Mouse (Mus musculus) testis, postnatal 10 days (tissue): ENCODE measurements around the gene Smad6.

Source experiments
- DNase-seq: peaks from one replicate; pipeline ENCODE4 v3.0.0; 2021; ENCODE audit warnings: low spot score

Gene Smad6

GRCm38 (mm10) chr9:63959933-63960828 lies 61.7 kb downstream of the Smad6 start:
- DNase-seq = no peak

GRCm38 (mm10) chr9:63959129-63959932 lies 62.5 kb downstream of the Smad6 start:
- DNase-seq = peak; percentile 82

DNA sequence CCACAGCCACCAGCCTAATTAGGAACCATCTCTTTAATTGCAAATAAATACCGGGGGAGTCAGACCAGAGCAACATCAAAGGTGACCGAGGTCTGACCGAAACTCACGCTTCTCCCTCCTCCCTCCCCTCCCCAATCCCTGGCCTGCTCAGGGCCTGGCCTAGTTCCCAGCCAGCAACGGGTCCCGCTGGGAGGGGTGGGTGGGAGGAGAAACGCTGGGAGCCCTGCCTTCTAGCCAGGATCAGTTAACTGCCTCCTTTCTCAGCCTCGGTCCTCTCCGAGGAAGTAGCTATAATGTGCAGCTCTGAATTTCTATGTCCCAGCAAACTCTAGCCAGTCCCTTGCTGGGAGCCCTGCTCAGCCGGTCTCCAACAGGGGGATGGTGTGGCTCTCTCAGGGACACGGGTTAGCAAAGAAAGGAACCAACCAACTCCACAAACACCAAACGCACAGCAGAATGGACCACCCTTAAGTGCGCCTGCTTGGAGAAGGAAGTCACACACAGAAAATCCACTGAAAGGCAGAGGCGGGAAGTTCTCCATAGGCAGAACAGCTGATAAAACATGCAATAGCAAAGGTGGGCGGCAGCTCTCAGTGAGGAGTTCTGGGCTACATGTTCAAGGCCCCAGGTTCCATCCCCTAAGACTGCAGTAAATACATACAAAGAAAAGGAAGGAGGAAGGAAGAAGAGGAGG lies 63.4 kb downstream of the Smad6 start:
- peak; percentile 75 for DNase-seq

- DNase-seq = peak; percentile 40
Measured at GRCm38 (mm10) chr9:63957647-63958185, 64.1 kb downstream of the Smad6 start.

DNA sequence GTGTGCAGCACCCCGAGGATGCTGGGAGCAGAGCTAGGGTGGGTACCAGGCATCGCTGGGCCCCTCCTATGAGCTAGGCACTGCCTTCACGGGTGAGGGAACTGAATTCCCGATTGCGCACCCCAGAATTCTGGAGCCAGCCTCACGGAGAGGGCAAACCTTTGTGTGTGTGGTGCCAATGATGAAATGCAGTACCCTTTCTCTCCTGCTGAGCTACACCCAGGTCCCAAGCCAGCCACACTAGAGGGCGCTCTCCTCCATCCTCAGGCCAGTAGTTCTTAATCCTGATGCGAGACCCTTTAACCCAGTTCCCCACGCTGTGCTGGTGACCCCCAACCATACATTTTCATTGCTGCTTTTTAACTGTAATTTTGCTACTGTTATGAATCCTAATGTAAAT lies 65.8 kb downstream of the Smad6 start:
- peak; percentile 89 for DNase-seq

GRCm38 (mm10) chr9:63953691-63954090 lies 68.2 kb downstream of the Smad6 start:
- peak; percentile 45 for DNase-seq

GRCm38 (mm10) chr9:63952591-63952990 lies 69.3 kb downstream of the Smad6 start:
- DNase-seq = no peak

DNA sequence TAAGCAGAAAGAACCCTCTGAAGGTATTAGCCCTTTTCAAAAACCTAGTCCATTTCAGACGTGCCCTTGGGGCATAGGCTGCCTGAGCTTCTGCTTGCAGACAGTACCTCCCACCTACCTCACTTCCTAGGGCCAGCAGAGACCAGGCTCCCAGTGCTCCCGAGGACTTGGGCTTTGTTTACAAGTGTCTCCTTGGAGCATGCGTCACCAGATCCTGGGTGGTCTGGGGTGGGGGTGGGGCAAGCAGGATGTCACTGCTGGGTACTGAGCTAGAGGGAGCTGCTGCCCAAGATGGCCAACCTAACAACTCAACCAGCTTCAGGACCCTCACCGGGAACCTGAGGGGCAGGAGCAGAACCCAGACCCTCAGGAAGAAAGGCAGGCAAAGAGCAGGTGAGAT lies 71.5 kb downstream of the Smad6 start:
- no peak for DNase-seq

GRCm38 (mm10) chr9:63949393-63949792 lies 72.5 kb downstream of the Smad6 start:
- no peak for DNase-seq

- no peak for DNase-seq
Measured at GRCm38 (mm10) chr9:63942608-63942982, 79.3 kb downstream of the Smad6 start.

DNA sequence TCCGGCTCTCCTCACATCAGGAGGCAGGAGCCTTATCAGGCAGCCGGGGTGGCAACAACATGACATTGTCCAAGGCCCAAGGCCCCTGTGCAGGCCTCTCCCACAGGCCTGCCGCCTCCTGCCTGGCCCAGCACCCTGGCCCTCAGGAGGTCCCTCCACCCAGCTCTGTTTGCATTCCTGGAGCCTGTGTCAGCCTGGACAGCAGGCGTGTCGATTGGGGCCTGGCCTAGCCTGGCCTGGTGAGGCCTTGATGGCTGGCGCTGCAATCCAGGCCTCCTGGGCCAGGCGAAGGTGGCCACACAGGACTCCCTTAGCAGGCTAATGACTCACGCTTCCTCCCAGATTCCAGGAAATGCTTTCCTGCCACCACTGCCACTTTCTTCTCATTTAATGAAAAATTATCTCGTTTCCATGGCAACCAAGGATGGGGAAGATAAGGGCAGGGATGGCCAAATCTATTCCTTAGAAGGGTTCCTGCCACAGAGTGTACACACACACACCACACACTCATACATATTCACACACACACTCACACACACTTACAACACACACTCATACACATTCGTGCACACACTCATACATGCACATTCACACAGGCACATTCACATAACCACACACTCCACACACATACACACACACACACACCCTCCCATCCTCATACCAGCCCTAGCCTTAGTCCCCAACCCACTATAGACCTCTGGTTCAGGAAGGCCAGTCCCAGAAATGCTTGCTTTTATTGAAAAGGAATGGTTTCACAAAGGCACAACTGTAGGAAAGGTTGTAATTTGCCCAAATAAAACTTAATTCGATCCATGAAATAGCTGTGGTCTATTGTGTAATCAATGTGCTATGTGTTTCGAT lies 79.9 kb downstream of the Smad6 start:
- no peak for DNase-seq

DNA sequence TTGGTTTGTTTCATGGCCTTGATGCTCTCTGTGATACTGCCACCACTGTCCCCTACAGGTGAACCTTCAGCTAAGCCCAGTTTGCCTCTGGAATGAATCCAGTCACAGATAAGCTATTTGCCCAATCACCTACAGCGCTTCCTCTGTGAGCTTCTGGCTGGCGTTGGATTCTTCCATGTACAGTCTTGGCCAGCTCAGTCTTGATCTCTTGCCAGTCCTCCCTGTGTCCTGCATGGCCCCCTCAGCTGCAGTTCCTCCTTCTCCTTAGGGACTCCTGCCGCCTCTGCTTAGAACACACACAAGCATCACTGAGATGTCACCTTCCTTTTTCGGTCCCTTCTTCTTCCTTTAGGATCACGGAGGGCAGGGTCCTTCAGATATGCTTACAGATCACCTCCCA lies 85.6 kb downstream of the Smad6 start:
- peak; percentile 54 for DNase-seq

- DNase-seq = no peak
Measured at GRCm38 (mm10) chr9:63933068-63933467, 88.8 kb downstream of the Smad6 start.

GRCm38 (mm10) chr9:63927340-63928049 lies 94.4 kb downstream of the Smad6 start:
- peak; percentile 69 for DNase-seq

DNA sequence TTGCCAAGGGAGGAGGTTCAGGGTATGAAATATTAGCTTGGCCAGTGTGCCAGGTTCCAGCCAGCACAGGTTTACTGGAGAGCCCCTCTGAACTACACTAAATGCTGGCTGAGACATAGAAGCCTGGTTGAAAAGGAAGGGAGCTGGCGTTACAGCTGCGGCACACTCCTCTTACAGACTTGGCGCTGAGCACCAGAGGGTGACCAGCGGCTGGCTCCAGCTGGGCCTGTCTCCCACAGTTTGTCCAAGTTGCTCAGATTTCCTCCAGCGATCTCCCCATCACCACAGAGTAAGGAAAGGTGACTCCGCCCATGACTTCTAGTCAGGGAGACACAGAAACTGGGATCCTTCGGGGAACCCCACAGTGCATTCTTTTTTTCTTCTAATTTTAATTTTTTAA lies 95.5 kb downstream of the Smad6 start:
- DNase-seq = no peak

DNA sequence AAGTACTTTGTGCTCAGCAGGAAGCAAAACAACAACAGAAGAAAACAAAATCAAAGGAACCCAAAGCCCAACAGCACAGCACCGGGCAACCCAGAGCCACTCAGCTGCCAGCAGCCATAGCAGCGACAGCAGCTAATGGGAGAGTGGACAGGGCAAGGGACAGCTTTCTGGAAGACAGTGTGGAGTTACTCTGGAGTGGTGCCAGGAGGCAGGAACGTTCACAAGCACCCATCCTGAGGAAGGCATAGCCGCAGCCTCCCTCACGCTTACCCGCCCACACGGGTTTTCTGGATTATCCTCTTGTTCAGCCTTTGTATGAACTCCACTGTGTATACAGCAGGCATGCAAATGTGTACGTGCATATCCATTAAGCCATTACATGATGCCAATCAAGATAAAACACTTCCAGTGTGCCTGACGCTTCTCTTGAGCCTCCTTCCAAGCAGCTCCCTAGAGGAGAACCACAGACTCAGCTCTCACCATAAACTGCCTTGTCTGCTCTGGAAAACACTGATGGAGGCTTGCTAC lies 98.6 kb downstream of the Smad6 start:
- DNase-seq = no peak

DNA sequence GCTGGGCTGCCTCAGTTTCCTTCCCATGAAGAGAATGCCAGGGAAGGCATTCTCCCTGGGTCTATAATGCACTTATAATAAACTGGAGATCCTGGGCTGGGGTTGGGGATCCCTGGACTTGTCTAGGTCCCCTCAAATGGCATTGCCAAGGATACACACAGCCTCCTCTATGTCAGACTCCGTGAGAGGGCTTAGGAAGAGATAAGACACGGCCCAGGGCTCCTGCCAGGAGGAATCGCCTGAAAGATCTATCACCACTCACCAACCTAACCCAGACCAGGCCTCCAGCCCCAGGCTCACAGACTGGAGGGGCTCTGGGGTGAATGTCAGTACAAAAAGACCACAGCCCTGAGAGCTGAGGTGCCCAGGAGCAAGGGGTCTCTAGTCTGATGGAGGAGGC lies 102.2 kb downstream of the Smad6 start:
- no peak for DNase-seq

GRCm38 (mm10) chr9:63919001-63919555 lies 102.8 kb downstream of the Smad6 start:
- peak; percentile 58 for DNase-seq

DNA sequence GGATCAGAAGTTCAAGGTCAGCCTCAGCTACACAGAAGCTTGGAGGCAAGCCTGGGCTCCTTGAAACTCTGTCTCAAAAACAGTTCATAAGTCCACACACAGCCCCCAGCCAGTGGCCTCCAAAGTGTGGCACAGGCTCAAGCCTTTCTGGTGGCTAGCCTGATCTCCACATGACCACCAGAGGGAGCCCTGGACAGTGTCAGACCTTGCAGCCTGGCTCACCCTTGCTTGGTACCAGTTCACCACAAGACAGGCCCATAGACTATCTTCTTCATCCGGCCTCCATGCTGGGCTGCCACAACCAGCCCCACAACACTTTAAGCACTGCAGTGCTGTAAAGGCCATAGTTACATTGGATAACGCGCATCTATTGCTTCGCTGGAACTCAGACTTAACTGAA lies 103.6 kb downstream of the Smad6 start:
- DNase-seq = peak; percentile 89

DNA sequence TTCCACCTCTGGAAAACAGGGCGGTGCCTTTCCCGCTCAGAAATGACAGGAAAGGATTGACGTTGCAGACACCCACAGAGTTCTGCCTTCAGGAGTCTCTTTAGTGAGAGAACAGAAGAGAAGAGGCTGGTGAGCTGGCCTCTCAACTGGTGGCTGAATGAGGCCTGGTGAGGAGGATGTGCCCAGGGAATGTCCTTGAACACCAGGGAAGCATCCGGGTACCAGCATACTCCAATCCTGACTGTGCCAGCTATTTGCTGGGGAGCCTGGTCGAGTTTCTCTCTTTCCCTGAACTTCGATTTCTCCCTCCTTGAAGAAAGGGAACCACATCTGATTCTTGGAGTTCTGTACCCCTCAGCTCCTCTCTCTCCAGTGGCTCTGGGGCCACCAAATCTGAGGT lies 105.4 kb downstream of the Smad6 start:
- DNase-seq = no peak
